9 mouse cellular contexts compared by ENCODE assay signal in genomic region chr6:134207391-134208179, GRCm38 (mm10).
DNase-seq lines count a peak whose midpoint lies in the region; ATAC-seq and TF ChIP-seq lines count a peak whose summit lies in the region.
"Had no signal": no experiment of that assay in that cellular context is flagged by ENCODE, and none has a peak within 500 bp of the region (broad histone marks: within the 10 kb centered on the region; RNA-seq: fewer than 3 reads in every experiment).

No protein-coding gene starts in this region.

- H3K79me2 ChIP-seq in CH12.LX (replicated peaks; ENCODE audit: control insufficient read depth, extremely low read depth, insufficient read depth, poor library complexity, severe bottlenecking), result no peaks in the 10 kb centered on the region

- H3K36me3 ChIP-seq in CH12.LX (replicated peaks in 1 of 2; ENCODE audit: control insufficient read depth in 1 of 2, insufficient read depth in 1 of 2, low read length in 1 of 2), result peaks cover 2 to 66% of the 10 kb centered on the region in 2 experiments
- H3K36me3 ChIP-seq in embryonic facial prominence, embryonic 14.5 days (ENCODE audit: control insufficient read depth, insufficient read depth, low read length), result 0 out of 2 replicates have a peak, but pooled peaks cover 5% of the 10 kb centered on the region
- no peaks in the 10 kb centered on the region for H3K36me3 ChIP-seq in limb, embryonic 13.5 days
- H3K36me3 ChIP-seq: liver, embryonic 13.5 days had no signal

- dilution Hi-C loops in CH12.LX (cut with MboI; ENCODE audit: extremely low pct_ligation_motif_present, extremely low pct_unique_long_range_greater_than_20kb, low sequenced_read_pairs), result no loop called here

- H3K27ac ChIP-seq in CH12.LX (ENCODE audit: insufficient read depth, low read depth), result peak overlapping the region; percentile 19
- no peak overlapping the region; the same call in 1 of the 2 replicates for H3K27ac ChIP-seq in embryonic facial prominence, embryonic 14.5 days (replicated peaks; ENCODE audit: low read depth, low read length)
- peak overlapping the region; percentile 39 for H3K27ac ChIP-seq in limb, embryonic 13.5 days
- H3K27ac ChIP-seq: liver, embryonic 13.5 days had no signal

- peak; percentile 83 for ATAC-seq in embryonic facial prominence, embryonic 14.5 days (ENCODE audit: low read depth)
- peak; percentile 60 for ATAC-seq in limb, embryonic 13.5 days (ENCODE audit: low FRiP score, low read depth)

- TF ChIP-seq POLR2A in CH12.LX (IDR thresholded peaks at IDR 0.05; ENCODE audit: low read depth, low read length), result no peak

- H3K9ac ChIP-seq in CH12.LX (ENCODE audit: insufficient read depth, low read depth), result peak overlapping the region; percentile 10; the same call in 1 of the 2 replicates
- H3K9ac ChIP-seq in embryonic facial prominence, embryonic 14.5 days (ENCODE audit: low read depth, low read length), result no peak overlapping the region
- H3K9ac ChIP-seq in limb, embryonic 13.5 days, result no peak overlapping the region
- H3K9ac ChIP-seq: liver, embryonic 13.5 days had no signal

- H3K9me3 ChIP-seq in CH12.LX (replicated peaks; ENCODE audit: low read length), result no peaks in the 10 kb centered on the region
- no peaks in the 10 kb centered on the region for H3K9me3 ChIP-seq in embryonic facial prominence, embryonic 14.5 days (ENCODE audit: control insufficient read depth, low read length)
- no peaks in the 10 kb centered on the region for H3K9me3 ChIP-seq in limb, embryonic 13.5 days
- H3K9me3 ChIP-seq: liver, embryonic 13.5 days had no signal

- H3K4me1 ChIP-seq in CH12.LX (ENCODE audit: control insufficient read depth in 1 of 2, insufficient read depth in 2 of 2), result peaks cover 10 to 76% of the 10 kb centered on the region in 2 experiments
- H3K4me1 ChIP-seq in embryonic facial prominence, embryonic 14.5 days (ENCODE audit: control insufficient read depth, insufficient read depth, low read length), result peaks cover 21% of the 10 kb centered on the region
- peaks cover 13% of the 10 kb centered on the region for H3K4me1 ChIP-seq in limb, embryonic 13.5 days

- 68% methylated on average over 19 of the region's 19 CpGs for WGBS in embryonic facial prominence, embryonic 14.5 days
- WGBS in limb, embryonic 13.5 days, result 76% methylated on average over 19 of the region's 19 CpGs

- peak overlapping the region in 1 of 3 experiments; percentile 41 for H3K4me3 ChIP-seq in CH12.LX (replicated peaks in 1 of 3; ENCODE audit: low read depth in 2 of 3, low read length in 2 of 3, poor library complexity in 1 of 3)
- H3K4me3 ChIP-seq in embryonic facial prominence, embryonic 14.5 days (ENCODE audit: low read depth, low read length), result no peak overlapping the region
- H3K4me3 ChIP-seq in limb, embryonic 13.5 days, result no peak overlapping the region
- H3K4me3 ChIP-seq: liver, embryonic 13.5 days had no signal

- in situ Hi-C loops in CH12.LX (cut with MboI; ENCODE audit: low pct_ligation_motif_present, low pct_unique_long_range_greater_than_20kb, low sequenced_read_pairs), result loop anchor here (25.0 kb wide), 1 partner anchor 170 kb away; the partner anchor contains the start of gene Etv6

- H3K4me2 ChIP-seq in CH12.LX (ENCODE audit: insufficient read depth, low read depth, poor library complexity, severe bottlenecking), result peak overlapping the region; percentile 74
- H3K4me2 ChIP-seq in embryonic facial prominence, embryonic 14.5 days (ENCODE audit: low read depth, low read length), result peak overlapping the region; percentile 37
- H3K4me2 ChIP-seq in limb, embryonic 13.5 days (replicated peaks), result no peak overlapping the region; the same call in 1 of the 2 replicates
- H3K4me2 ChIP-seq: liver, embryonic 13.5 days had no signal

- TF ChIP-seq RAD21 in CH12.LX (IDR thresholded peaks at IDR 0.05; ENCODE audit: low read depth, low read length), result peak; percentile 2

- peak; percentile 45 for DNase-seq in kidney, adult 9 months
- DNase-seq in kidney, adult 11 months, result no peak
- DNase-seq in CH12.LX (ENCODE audit: extremely low read depth), result peak; percentile 89
- DNase-seq in embryonic facial prominence, embryonic 14.5 days (ENCODE audit: low spot score), result peak; percentile 90
- peak; percentile 81 for DNase-seq in heart, postnatal 4 days
- DNase-seq in retina, adult 2 months (ENCODE audit: low read depth, low spot score), result peak; percentile 18
- DNase-seq in urinary bladder, adult 18-20 months (ENCODE audit: low spot score in 2 of 2), result no peak
- DNase-seq: liver, embryonic 13.5 days had no signal

- TF ChIP-seq EP300 in CH12.LX (IDR thresholded peaks at IDR 0.05; ENCODE audit: low read length), result peak; percentile 81

- no peak for TF ChIP-seq CTCF in CH12.LX (conservative IDR thresholded peaks at IDR 0.05 in 1 of 2, IDR thresholded peaks at IDR 0.05 in 1 of 2; ENCODE audit: low read depth in 2 of 2, low read length in 2 of 2)

- H3K27me3 ChIP-seq in CH12.LX (replicated peaks), result no peaks in the 10 kb centered on the region
- H3K27me3 ChIP-seq in embryonic facial prominence, embryonic 14.5 days (replicated peaks; ENCODE audit: control insufficient read depth, insufficient read depth, low read length), result no peaks in the 10 kb centered on the region
- H3K27me3 ChIP-seq in limb, embryonic 13.5 days, result no peaks in the 10 kb centered on the region
- H3K27me3 ChIP-seq: liver, embryonic 13.5 days had no signal

TF ChIP-seq in CH12.LX, 34 proteins besides CTCF, POLR2A, EP300 and RAD21:
- TF ChIP-seq MYC (IDR thresholded peaks at IDR 0.05; ENCODE audit: low read depth, low read length) (peak; percentile 72; the same call in 1 of the 2 replicates), POLR2AphosphoS2 (IDR thresholded peaks at IDR 0.05; ENCODE audit: low read depth, low read length) (no peak), JUN (IDR thresholded peaks at IDR 0.05; ENCODE audit: insufficient read depth, low read depth, low read length) (no peak), KAT2A (IDR thresholded peaks at IDR 0.05; ENCODE audit: insufficient replicate concordance, low read length) (no peak), MAFK (IDR thresholded peaks at IDR 0.05; ENCODE audit: insufficient replicate concordance, low read length) (peak; percentile 21; the same call in 1 of the 2 replicates), JUND (conservative IDR thresholded peaks at IDR 0.05; ENCODE audit: low read depth, low read length) (0 out of 2 replicates have a peak, but pooled peaks have one; percentile 23), BHLHE40 (IDR thresholded peaks at IDR 0.05; ENCODE audit: low read depth, low read length) (peak; percentile 80), RCOR1 (conservative IDR thresholded peaks at IDR 0.05; ENCODE audit: low read depth, low read length) (peak; percentile 54; the same call in 1 of the 2 replicates), IRF4 (IDR thresholded peaks at IDR 0.05; ENCODE audit: low read depth, low read length) (peak; percentile 53; the same call in 1 of the 2 replicates), MXI1 (IDR thresholded peaks at IDR 0.05; ENCODE audit: low read depth, low read length) (peak; percentile 66; the same call in 1 of the 2 replicates), SIN3A (IDR thresholded peaks at IDR 0.05; ENCODE audit: low read length) (peak; percentile 91), TCF12 (IDR thresholded peaks at IDR 0.05; ENCODE audit: low read depth, low read length) (peak; percentile 91), MAX (IDR thresholded peaks at IDR 0.05; ENCODE audit: low read length) (peak; percentile 53; the same call in 1 of the 2 replicates), PAX5 (IDR thresholded peaks at IDR 0.05; ENCODE audit: low read length) (no peak), CHD2 (IDR thresholded peaks at IDR 0.05; ENCODE audit: low read length) (peak; percentile 62; the same call in 1 of the 2 replicates), ETS1 (conservative IDR thresholded peaks at IDR 0.05; ENCODE audit: low read depth, low read length) (peak; percentile 95)

Comparison
In these comparisons a context has a peak if more than half of its experiments do, and no peak if none do; other contexts are left out.
1. DNase-seq: peak in kidney, adult 9 months (single experiment), CH12.LX (single experiment), embryonic facial prominence, embryonic 14.5 days (single experiment), heart, postnatal 4 days (single experiment) and retina, adult 2 months (single experiment); none in kidney, adult 11 months (single experiment) and urinary bladder, adult 18-20 months (0 of 2).